Mouse (Mus musculus): ENCODE measurements at regions not wholly inside any gene's neighbourhood (a gene's known extent, or its start where the extent isn't known, plus 50 kb on each side); places are given as distances from the start of the nearest gene placed in this dataset.

DNA sequence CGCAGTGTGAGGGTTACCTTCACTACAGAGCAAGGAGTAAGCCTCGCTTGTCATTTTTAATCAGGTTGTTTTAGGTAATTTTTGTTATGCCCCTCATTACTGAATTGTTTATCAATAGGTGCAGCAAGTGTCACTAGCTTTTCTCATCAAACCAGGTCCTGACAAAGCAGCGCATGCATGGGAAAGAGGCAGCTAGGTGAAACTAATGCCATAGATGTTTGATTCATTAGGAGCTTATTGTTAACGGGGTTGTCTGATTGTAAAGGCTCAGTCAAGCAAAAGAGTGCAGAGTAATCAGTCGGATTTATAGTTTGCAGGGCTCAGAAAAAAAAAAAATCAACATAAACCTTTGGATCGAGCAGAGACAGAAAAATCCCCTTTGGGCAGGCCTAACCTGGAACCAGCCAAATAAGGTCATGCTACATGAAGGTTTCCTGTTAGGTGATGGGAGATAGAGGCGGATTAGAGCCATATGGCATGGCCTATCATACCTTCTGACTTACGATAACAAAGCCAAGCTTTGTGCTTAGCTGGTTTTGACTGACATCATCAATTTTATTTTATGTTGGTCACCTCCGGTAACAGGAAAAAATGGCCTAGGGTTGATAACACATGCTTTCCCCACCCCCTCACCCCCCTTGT, 52.4 kb upstream of the Zeb2 start:
- DNase-seq, result no peak

DNA sequence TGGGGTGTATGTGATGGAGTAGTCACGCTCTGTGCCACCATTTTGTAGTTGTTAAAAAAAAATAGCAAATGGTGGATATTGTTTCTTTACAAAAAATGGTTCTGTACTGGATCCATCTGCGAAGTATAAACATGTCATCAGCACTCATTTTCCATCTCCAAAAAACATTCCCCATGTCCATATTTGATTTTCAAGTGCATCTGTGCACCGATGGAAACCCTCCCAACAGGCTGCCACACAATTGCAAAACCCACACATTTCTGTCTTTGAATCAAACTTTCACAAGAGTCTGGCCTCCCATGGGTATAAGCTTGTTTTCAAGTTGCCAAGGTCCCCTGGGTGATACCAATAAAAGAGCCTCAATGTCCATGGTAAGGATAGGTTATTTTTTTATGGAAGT, 51.4 kb upstream of the Zeb2 start:
- DNase-seq, result no peak

All from kidney, adult 9 months (tissue).